Mouse (Mus musculus): ENCODE results near the gene Immp2l. TPM values are rescaled to one million over a fixed set of nuclear protein-coding genes. Genes with fewer than 3 reads are reported as not detected.

Gene Immp2l
- total and polyA plus RNA-seq, 2 experiments, result 35.8 to 133 TPM

- no peak for DNase-seq (ENCODE audit: extremely low read depth, low read depth, low spot score)
- 84% methylated on average over 2 of the region's 2 CpGs for WGBS
These were observed 496.4 kb downstream of the Immp2l start for GRCm38 (mm10) chr12:41520326-41520725.

GRCm38 (mm10) chr12:41521671-41522070 is 497.8 kb downstream of the Immp2l start:
- DNase-seq (ENCODE audit: extremely low read depth, low read depth, low spot score), result no peak
- Histone ChIP-seq H3K79me2 (ENCODE audit: control insufficient read depth, insufficient read depth, low read length) (no peaks in the 10 kb centered on the region), H3K9ac (ENCODE audit: low read depth, low read length) (no peak overlapping the region), H3K4me3 (ENCODE audit: insufficient read depth, low read depth, low read length) (no peak overlapping the region), H3K27me3 (ENCODE audit: control insufficient read depth, insufficient read depth, low read length) (no peaks in the 10 kb centered on the region), H3K4me1 (ENCODE audit: control insufficient read depth, insufficient read depth, low read length) (no peaks in the 10 kb centered on the region), H3K36me3 (ENCODE audit: control insufficient read depth, insufficient read depth, low read length) (no peaks in the 10 kb centered on the region), H3K27ac (replicated peaks; ENCODE audit: insufficient read depth, low read depth, low read length) (no peak overlapping the region)
- TF ChIP-seq POLR2A (IDR thresholded peaks at IDR 0.05; ENCODE audit: extremely low read depth, insufficient read depth, low read length) (no peak), CTCF (IDR thresholded peaks at IDR 0.05; ENCODE audit: low read depth, low read length) (no peak)
- 85% methylated on average over 2 of the region's 2 CpGs for WGBS

More at GRCm38 (mm10) chr12:41520326-41520725, 496.4 kb downstream of the Immp2l start:
- Histone ChIP-seq H3K9ac (ENCODE audit: low read depth, low read length) (no peak overlapping the region), H3K4me1 (ENCODE audit: control insufficient read depth, insufficient read depth, low read length) (no peaks in the 10 kb centered on the region), H3K4me3 (ENCODE audit: insufficient read depth, low read depth, low read length) (no peak overlapping the region), H3K27ac (replicated peaks; ENCODE audit: insufficient read depth, low read depth, low read length) (no peak overlapping the region), H3K27me3 (ENCODE audit: control insufficient read depth, insufficient read depth, low read length) (no peaks in the 10 kb centered on the region), H3K36me3 (ENCODE audit: control insufficient read depth, insufficient read depth, low read length) (no peaks in the 10 kb centered on the region), H3K79me2 (ENCODE audit: control insufficient read depth, insufficient read depth, low read length) (no peaks in the 10 kb centered on the region)
- TF ChIP-seq CTCF (IDR thresholded peaks at IDR 0.05; ENCODE audit: low read depth, low read length) (no peak), POLR2A (IDR thresholded peaks at IDR 0.05; ENCODE audit: extremely low read depth, insufficient read depth, low read length) (no peak)

GRCm38 (mm10) chr12:41526688-41527087 is 502.8 kb downstream of the Immp2l start:
- 83% methylated on average over 2 of the region's 2 CpGs for WGBS

GRCm38 (mm10) chr12:41528410-41528809 is 504.5 kb downstream of the Immp2l start:
- no peak for TF ChIP-seq POLR2A (IDR thresholded peaks at IDR 0.05; ENCODE audit: extremely low read depth, insufficient read depth, low read length)
- TF ChIP-seq CTCF (IDR thresholded peaks at IDR 0.05; ENCODE audit: low read depth, low read length), result no peak
- no peaks in the 10 kb centered on the region for H3K4me1 ChIP-seq (ENCODE audit: control insufficient read depth, insufficient read depth, low read length)
- no peak for DNase-seq (ENCODE audit: extremely low read depth, low read depth, low spot score)
- H3K27ac ChIP-seq (replicated peaks; ENCODE audit: insufficient read depth, low read depth, low read length), result no peak overlapping the region
- H3K79me2 ChIP-seq (ENCODE audit: control insufficient read depth, insufficient read depth, low read length), result no peaks in the 10 kb centered on the region
- H3K36me3 ChIP-seq (ENCODE audit: control insufficient read depth, insufficient read depth, low read length), result no peaks in the 10 kb centered on the region
- H3K27me3 ChIP-seq (ENCODE audit: control insufficient read depth, insufficient read depth, low read length), result no peaks in the 10 kb centered on the region
- H3K9ac ChIP-seq (ENCODE audit: low read depth, low read length), result no peak overlapping the region
- H3K4me3 ChIP-seq (ENCODE audit: insufficient read depth, low read depth, low read length), result no peak overlapping the region
- 87% methylated on average over 4 of the region's 4 CpGs for WGBS

More at GRCm38 (mm10) chr12:41526688-41527087, 502.8 kb downstream of the Immp2l start:
- Histone ChIP-seq H3K27ac (replicated peaks; ENCODE audit: insufficient read depth, low read depth, low read length) (no peak overlapping the region), H3K9ac (ENCODE audit: low read depth, low read length) (no peak overlapping the region), H3K4me1 (ENCODE audit: control insufficient read depth, insufficient read depth, low read length) (no peaks in the 10 kb centered on the region), H3K27me3 (ENCODE audit: control insufficient read depth, insufficient read depth, low read length) (no peaks in the 10 kb centered on the region), H3K36me3 (ENCODE audit: control insufficient read depth, insufficient read depth, low read length) (no peaks in the 10 kb centered on the region), H3K4me3 (ENCODE audit: insufficient read depth, low read depth, low read length) (no peak overlapping the region), H3K79me2 (ENCODE audit: control insufficient read depth, insufficient read depth, low read length) (no peaks in the 10 kb centered on the region)
- DNase-seq (ENCODE audit: extremely low read depth, low read depth, low spot score), result no peak
- TF ChIP-seq POLR2A (IDR thresholded peaks at IDR 0.05; ENCODE audit: extremely low read depth, insufficient read depth, low read length), result no peak
- TF ChIP-seq CTCF (IDR thresholded peaks at IDR 0.05; ENCODE audit: low read depth, low read length), result no peak

- H3K36me3 ChIP-seq (ENCODE audit: control insufficient read depth, insufficient read depth, low read length), result no peaks in the 10 kb centered on the region
- no peaks in the 10 kb centered on the region for H3K27me3 ChIP-seq (ENCODE audit: control insufficient read depth, insufficient read depth, low read length)
- H3K4me1 ChIP-seq (ENCODE audit: control insufficient read depth, insufficient read depth, low read length), result no peaks in the 10 kb centered on the region
- H3K79me2 ChIP-seq (ENCODE audit: control insufficient read depth, insufficient read depth, low read length), result no peaks in the 10 kb centered on the region
- WGBS, result 93% methylated on average over 5 of the region's 5 CpGs
- no peak overlapping the region for H3K9ac ChIP-seq (ENCODE audit: low read depth, low read length)
- no peak for TF ChIP-seq POLR2A (IDR thresholded peaks at IDR 0.05; ENCODE audit: extremely low read depth, insufficient read depth, low read length)
- TF ChIP-seq CTCF (IDR thresholded peaks at IDR 0.05; ENCODE audit: low read depth, low read length), result no peak
- no peak overlapping the region for H3K27ac ChIP-seq (replicated peaks; ENCODE audit: insufficient read depth, low read depth, low read length)
- H3K4me3 ChIP-seq (ENCODE audit: insufficient read depth, low read depth, low read length), result no peak overlapping the region
- no peak for DNase-seq (ENCODE audit: extremely low read depth, low read depth, low spot score)
These were observed 516.1 kb downstream of the Immp2l start for GRCm38 (mm10) chr12:41539989-41540388.

- no peaks in the 10 kb centered on the region for H3K27me3 ChIP-seq (ENCODE audit: control insufficient read depth, insufficient read depth, low read length)
- TF ChIP-seq POLR2A (IDR thresholded peaks at IDR 0.05; ENCODE audit: extremely low read depth, insufficient read depth, low read length) (no peak), CTCF (IDR thresholded peaks at IDR 0.05; ENCODE audit: low read depth, low read length) (no peak)
- H3K9ac ChIP-seq (ENCODE audit: low read depth, low read length), result no peak overlapping the region
- 93% methylated on average over 4 of the region's 4 CpGs for WGBS
- no peak overlapping the region for H3K4me3 ChIP-seq (ENCODE audit: insufficient read depth, low read depth, low read length)
- no peaks in the 10 kb centered on the region for H3K4me1 ChIP-seq (ENCODE audit: control insufficient read depth, insufficient read depth, low read length)
- H3K79me2 ChIP-seq (ENCODE audit: control insufficient read depth, insufficient read depth, low read length), result no peaks in the 10 kb centered on the region
- H3K36me3 ChIP-seq (ENCODE audit: control insufficient read depth, insufficient read depth, low read length), result no peaks in the 10 kb centered on the region
- H3K27ac ChIP-seq (replicated peaks; ENCODE audit: insufficient read depth, low read depth, low read length), result no peak overlapping the region
- no peak for DNase-seq (ENCODE audit: extremely low read depth, low read depth, low spot score)
These were observed 527.7 kb downstream of the Immp2l start for GRCm38 (mm10) chr12:41551578-41551977.

All from liver, adult 2 months (tissue).